Mouse (Mus musculus) neutrophil, adult 65 days (primary cell): ENCODE measurements around the gene Ackr4. TPM values are rescaled to one million over a fixed set of nuclear protein-coding genes. Genes with fewer than 3 reads are reported as not detected.

Experiments used
- total RNA-seq: library from RNA; stranded (reverse); gene quantifications from 2 replicates; pipeline ENCODE4 v1.2.4, GENCODE M21; 2023

Ackr4 gene
- not detected in 2 replicates for total RNA-seq

DNA sequence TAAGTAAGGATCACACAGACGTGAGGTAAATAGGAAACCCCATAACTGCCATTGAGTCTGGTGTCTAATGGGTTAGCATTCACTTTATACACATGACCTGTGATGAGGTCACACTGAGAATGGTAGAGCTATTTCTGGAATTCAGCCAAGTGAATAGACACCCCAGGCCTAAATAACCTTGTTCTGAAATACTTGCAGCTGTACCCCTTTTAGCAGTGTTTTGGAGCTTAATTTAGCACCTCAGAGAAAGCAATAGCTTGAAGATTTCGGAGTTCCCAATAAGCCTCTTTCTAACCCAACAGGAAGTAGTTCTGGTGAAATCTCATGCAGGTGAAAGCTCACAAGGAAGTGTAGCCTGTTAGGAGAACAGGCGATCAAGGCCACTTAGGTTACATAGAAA is at the start of gene Ackr4:
Gene Ackr4, minus strand, starts transcription at position 101 of the 400 bp plus-strand sequence.

GRCm38 (mm10) chr9:104063244-104063961 is 63.3 kb downstream of the Ackr4 start, which contains the start of gene Acad11:
Gene Acad11 (plus strand): TSS chr9:104063377.

GRCm38 (mm10) chr9:104062430-104063243 is 64.1 kb downstream of the Ackr4 start, which contains the start of gene Uba5:
Gene Uba5 (minus strand): TSS chr9:104063134.

GRCm38 (mm10) chr9:104040362-104040761 is 86.4 kb downstream of the Ackr4 start, which contains the start of gene Gm28305:
Gene Gm28305 (plus strand): TSS chr9:104040662.

Other genes with a start within 250 kb of the Ackr4 start
- gene Nphp3, start 124.4 kb downstream of the Ackr4 start, total RNA-seq: 2.2 and 2.5 TPM in 2 replicates
- not detected in 2 replicates for gene Gm28305, start 86.3 kb downstream of the Ackr4 start, total RNA-seq
- 16.6 and 23.1 TPM in 2 replicates for gene Uba5, start 63.8 kb downstream of the Ackr4 start, total RNA-seq
- 17.9 and 23.7 TPM in 2 replicates for gene Acad11, start 63.6 kb downstream of the Ackr4 start, total RNA-seq
- gene Dnajc13, start 136.0 kb upstream of the Ackr4 start, total RNA-seq: 52.5 and 86.6 TPM in 2 replicates
- 106 and 154 TPM in 2 replicates for gene Acpp, start 210.8 kb upstream of the Ackr4 start, total RNA-seq